Mouse (Mus musculus) brain, embryonic 14.5 days (tissue): Measurements from ENCODE around the gene Chchd6.

ENCODE experiments used
- CTCF ChIP-seq: fragments of 200-500 bp; IDR thresholded peaks from 2 replicates; pipeline ENCODE4 v1.5.1; 2012; ENCODE audit warnings: inconsistent platforms, mild to moderate bottlenecking, moderate library complexity, borderline replicate concordance; ENCODE audit not compliant: insufficient read depth, insufficient read length; ENCODE audit errors: extremely low read depth
- POLR2A ChIP-seq: fragments of 200-500 bp; IDR thresholded peaks from 2 replicates; pipeline ENCODE4 v1.6.1; 2012; ENCODE audit warnings: mild to moderate bottlenecking, inconsistent platforms, borderline replicate concordance; ENCODE audit not compliant: poor library complexity, insufficient read depth, insufficient read length, severe bottlenecking; ENCODE audit errors: extremely low read depth

DNA sequence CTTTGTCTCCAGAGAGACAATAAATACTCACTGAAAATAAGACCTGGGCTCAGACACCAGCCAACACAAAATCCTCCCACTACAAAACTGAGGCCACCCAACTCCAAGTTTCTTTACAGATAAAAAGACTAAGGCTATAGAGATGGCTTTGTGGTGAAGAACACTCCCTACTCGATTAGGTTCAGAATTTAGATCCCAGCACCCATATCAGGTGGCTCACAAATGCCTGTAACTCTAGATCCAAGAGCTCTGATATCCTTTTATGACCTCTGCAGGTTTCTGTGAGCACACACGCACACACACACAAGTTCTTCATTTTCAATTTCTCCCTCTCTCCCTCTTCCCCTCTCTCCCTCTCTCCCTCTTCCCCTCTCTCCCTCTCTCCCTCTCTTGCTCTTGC is 34.6 kb downstream of the Chchd6 start:
- TF ChIP-seq POLR2A (no peak), CTCF (no peak)
